Mouse (Mus musculus) liver, postnatal 0 days (tissue): Measurements from ENCODE around the gene 2200002J24Rik. TPM values are rescaled to one million over a fixed set of nuclear protein-coding genes. Genes with fewer than 3 reads are reported as not detected.

ENCODE experiments used
- ATAC-seq: fragments of 200-750 bp; cut with Nextera tagmentation; 2 replicates; pipeline ENCODE4 v1.8.0; 2017; ENCODE audit warnings: mild to moderate bottlenecking, moderate library complexity
- DNase-seq: peaks from one replicate; pipeline ENCODE4 v3.0.0-alpha.2; 2016
- H3K27ac ChIP-seq: fragments of 300-500 bp; sonication (generic); 2 replicates; pipeline ENCODE4 v1.5.1; 2014; ENCODE audit warnings: antibody characterized with exemption, moderate library complexity, mild to moderate bottlenecking, low read depth
- H3K27me3 ChIP-seq: fragments of 300-500 bp; sonication (generic); 2 replicates; pipeline ENCODE4 v1.6.1; 2014; ENCODE audit warnings: low read length, control low read depth, mixed read lengths; ENCODE audit not compliant: insufficient read depth
- H3K36me3 ChIP-seq: fragments of 300-500 bp; sonication (generic); replicated peaks from 2 replicates; pipeline ENCODE4 v1.6.1; 2014; ENCODE audit warnings: mild to moderate bottlenecking, control low read depth, low read length, moderate library complexity, mixed read lengths; ENCODE audit not compliant: insufficient read depth
- H3K4me1 ChIP-seq: fragments of 300-500 bp; sonication (generic); 2 replicates; pipeline ENCODE4 v1.6.1; 2014; ENCODE audit warnings: antibody characterized with exemption, mild to moderate bottlenecking, control low read depth; ENCODE audit not compliant: insufficient read depth
- H3K4me2 ChIP-seq: fragments of 300-500 bp; sonication (generic); 2 replicates; pipeline ENCODE4 v1.6.1; 2014; ENCODE audit warnings: low read depth, mild to moderate bottlenecking, low read length, moderate library complexity, mixed read lengths
- H3K4me3 ChIP-seq: fragments of 300-500 bp; sonication (generic); 2 replicates; pipeline ENCODE4 v1.5.1; 2014; ENCODE audit warnings: low read depth, low read length
- H3K9ac ChIP-seq: fragments of 300-500 bp; sonication (generic); replicated peaks from 2 replicates; pipeline ENCODE4 v1.6.1; 2014; ENCODE audit warnings: mild to moderate bottlenecking, moderate library complexity
- H3K9me3 ChIP-seq: fragments of 300-500 bp; sonication (generic); 2 replicates; pipeline ENCODE4 v1.6.1; 2016; ENCODE audit warnings: mild to moderate bottlenecking, control low read depth, low read length, mixed read lengths
- CTCF ChIP-seq: sonication (generic); IDR thresholded peaks from 2 replicates; pipeline ENCODE4 v1.5.1; 2016; ENCODE audit warnings: antibody characterized with exemption, low read depth
- EP300 ChIP-seq: IDR thresholded peaks from 2 replicates; pipeline ENCODE4 v1.6.1; 2016; ENCODE audit warnings: antibody characterized with exemption, low read depth, mild to moderate bottlenecking
- WGBS: fragments of 180-500 bp; shearing (Covaris S2); extraction: QIAGEN DNeasy Blood & Tissue Kit; methylation state at CpG from one replicate; pipeline ENCODE4 v1.1.7; 2014; ENCODE audit not compliant: insufficient replicate concordance; 5-methylcytosine and 5-hydroxymethylcytosine counted together
- polyA plus RNA-seq: library from polyadenylated mRNA; unstranded; fragments of >200 nt; fragmentation: Nextera tagmentation; extraction: Ambion mirVana; gene quantifications from 2 replicates; pipeline ENCODE4 v1.2.1, GENCODE M21; 2015

2200002J24Rik gene
- polyA plus RNA-seq, 1 experiment from 2014 or later, result 0.53 TPM

DNA sequence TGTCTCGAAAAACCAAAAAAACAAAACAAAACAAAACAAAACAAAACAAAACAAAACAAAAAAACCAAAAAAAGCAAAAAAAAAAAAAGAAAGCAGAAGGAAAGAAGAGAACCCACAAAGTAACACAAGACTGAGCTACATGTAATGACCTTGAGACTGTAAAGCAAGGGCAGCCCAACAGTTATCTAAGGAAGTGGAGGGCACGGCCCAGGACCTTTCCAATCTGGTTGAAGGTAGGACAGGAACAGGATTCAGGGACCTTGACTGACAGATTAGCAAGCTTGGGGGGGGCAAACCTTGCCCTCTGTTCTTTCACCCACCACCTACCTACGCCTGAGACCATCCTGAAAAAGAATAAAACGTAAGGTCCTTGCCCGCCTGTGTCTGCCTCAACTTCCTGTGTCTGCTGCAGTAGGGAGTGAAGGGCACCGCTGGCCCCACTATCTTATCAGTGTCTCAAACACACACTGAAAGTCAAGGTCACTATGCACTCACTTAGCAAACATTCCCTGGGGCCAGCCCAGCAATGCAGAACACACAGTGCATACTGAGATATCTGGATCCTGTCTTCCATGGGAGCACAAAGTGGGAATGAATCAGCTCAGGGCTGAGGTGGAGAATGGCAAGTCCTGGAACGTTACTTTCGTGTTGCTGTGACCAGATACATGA is 7.6 kb downstream of the 2200002J24Rik start:
- Histone ChIP-seq H3K4me2 (peak overlapping the region; percentile 34; the same call in 1 of the 2 replicates), H3K27me3 (no peaks in the 10 kb centered on the region), H3K36me3 (no peaks in the 10 kb centered on the region), H3K4me3 (no peak overlapping the region), H3K9ac (no peak overlapping the region), H3K27ac (peak overlapping the region; percentile 61), H3K4me1 (peaks cover 9% of the 10 kb centered on the region; the same call in 1 of the 2 replicates), H3K9me3 (no peaks in the 10 kb centered on the region)
- ATAC-seq (peak; percentile 60; the same call in 1 of the 2 replicates), DNase-seq (no peak)
- WGBS, result 29% methylated on average over 8 of the region's 8 CpGs
- no peak for TF ChIP-seq EP300
- TF ChIP-seq CTCF, result no peak

- no peak overlapping the region for H3K4me2 ChIP-seq
- no peak overlapping the region for H3K9ac ChIP-seq
- ATAC-seq, result no peak
- H3K4me3 ChIP-seq, result no peak overlapping the region
- H3K9me3 ChIP-seq, result no peaks in the 10 kb centered on the region
- peaks cover 9% of the 10 kb centered on the region; the same call in 1 of the 2 replicates for H3K4me1 ChIP-seq
- H3K27me3 ChIP-seq, result no peaks in the 10 kb centered on the region
- WGBS, result 93% methylated on average over 1 of the region's 1 CpGs
- no peaks in the 10 kb centered on the region for H3K36me3 ChIP-seq
- DNase-seq, result no peak
- TF ChIP-seq CTCF (no peak), EP300 (no peak)
- no peak overlapping the region for H3K27ac ChIP-seq
Observed at GRCm38 (mm10) chr7:30707441-30707840, 8.7 kb downstream of the 2200002J24Rik start.

DNA sequence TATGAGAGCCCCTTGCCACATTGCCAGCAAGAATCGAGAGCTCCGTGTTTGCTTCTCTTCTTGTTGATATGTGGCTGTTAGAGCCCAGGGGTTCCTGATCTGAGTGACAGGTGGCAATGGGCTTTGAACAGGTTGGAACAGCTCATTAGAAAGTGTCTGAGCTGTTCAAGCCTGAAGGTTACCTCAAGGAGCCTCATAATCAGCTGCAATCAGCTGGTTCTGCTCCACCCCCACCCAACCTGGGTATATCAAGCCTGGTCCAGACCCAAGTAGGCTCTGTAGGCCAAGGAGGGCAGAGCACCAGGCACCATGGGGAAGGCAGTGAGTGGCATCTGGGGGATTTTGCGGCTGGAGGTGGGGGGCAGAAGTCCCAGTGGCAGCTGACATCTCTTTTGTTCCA is 13.2 kb downstream of the 2200002J24Rik start, which contains the start of gene Atp4a:
Atp4a (plus strand) TSS at position 268 of the 400 bp plus-strand sequence.
- TF ChIP-seq EP300, result no peak
- TF ChIP-seq CTCF, result no peak
- Histone ChIP-seq H3K4me3 (no peak within 1 kb of the TSS), H3K27me3 (no peaks in the 10 kb centered on the region), H3K36me3 (no peaks in the 10 kb centered on the region), H3K4me2 (no peak within 1 kb of the TSS), H3K4me1 (peaks cover 3% of the 10 kb centered on the region), H3K9ac (no peak within 1 kb of the TSS), H3K9me3 (no peaks in the 10 kb centered on the region), H3K27ac (no peak within 1 kb of the TSS)
- 69% methylated on average over 3 of the region's 3 CpGs for WGBS
- ATAC-seq, result no peak
- no peak for DNase-seq

- Histone ChIP-seq H3K9me3 (no peaks in the 10 kb centered on the region), H3K4me3 (peak overlapping the region; percentile 21), H3K27ac (no peak overlapping the region), H3K9ac (no peak overlapping the region), H3K36me3 (no peaks in the 10 kb centered on the region), H3K27me3 (no peaks in the 10 kb centered on the region), H3K4me1 (peaks cover 21% of the 10 kb centered on the region), H3K4me2 (peak overlapping the region; percentile 65)
- TF ChIP-seq EP300 (no peak), CTCF (no peak)
- peak; percentile 93 for ATAC-seq
- DNase-seq, result peak; percentile 88
- WGBS, result 2% methylated on average over 43 of the region's 43 CpGs
Observed at GRCm38 (mm10) chr7:30717006-30717715, 18.4 kb downstream of the 2200002J24Rik start.

- H3K4me3 ChIP-seq, result peak overlapping the region; percentile 21
- H3K9me3 ChIP-seq, result no peaks in the 10 kb centered on the region
- TF ChIP-seq EP300 (no peak), CTCF (no peak)
- H3K27ac ChIP-seq, result no peak overlapping the region
- H3K9ac ChIP-seq, result no peak overlapping the region
- 18% methylated on average over 14 of the region's 14 CpGs for WGBS
- H3K4me2 ChIP-seq, result peak overlapping the region; percentile 65
- peaks cover 24% of the 10 kb centered on the region for H3K4me1 ChIP-seq
- no peak for ATAC-seq
- no peak for DNase-seq
- no peaks in the 10 kb centered on the region for H3K36me3 ChIP-seq
- H3K27me3 ChIP-seq, result no peaks in the 10 kb centered on the region
Observed at GRCm38 (mm10) chr7:30717716-30718046, 19.0 kb downstream of the 2200002J24Rik start.

- no peak overlapping the region for H3K9ac ChIP-seq
- no peak overlapping the region for H3K4me2 ChIP-seq
- peaks cover 35% of the 10 kb centered on the region for H3K4me1 ChIP-seq
- DNase-seq (no peak), ATAC-seq (peak; percentile 33; the same call in 1 of the 2 replicates)
- no peak overlapping the region for H3K27ac ChIP-seq
- H3K4me3 ChIP-seq, result no peak overlapping the region
- no peaks in the 10 kb centered on the region for H3K36me3 ChIP-seq
- H3K27me3 ChIP-seq, result no peaks in the 10 kb centered on the region
- no peaks in the 10 kb centered on the region for H3K9me3 ChIP-seq
- 55% methylated on average over 5 of the region's 5 CpGs for WGBS
- peak; percentile 46; the same call in 1 of the 2 replicates for TF ChIP-seq EP300
- no peak for TF ChIP-seq CTCF
Observed at GRCm38 (mm10) chr7:30719669-30720068, 20.9 kb downstream of the 2200002J24Rik start.
